Mouse (Mus musculus): ENCODE measurements around the gene Mtmr10. TPM values are rescaled to one million over a fixed set of nuclear protein-coding genes. Genes with fewer than 3 reads are reported as not detected.
A peak's percentile ranks its signal among the peaks of the same experiment; 100 is the strongest.

The Mtmr10 gene
- polyA plus RNA-seq, 1 experiment from 2014 or later = 14.3 TPM

- ATAC-seq (ENCODE audit: low read depth) = no peak
- H3K9me3 ChIP-seq (ENCODE audit: control insufficient read depth, low read length) = no peaks in the 10 kb centered on the region
- H3K9ac ChIP-seq (ENCODE audit: low read depth, low read length) = no peak overlapping the region
- no peaks in the 10 kb centered on the region for H3K27me3 ChIP-seq (replicated peaks; ENCODE audit: control insufficient read depth, insufficient read depth, low read length)
- no peak for DNase-seq (ENCODE audit: low spot score)
- 84% methylated on average over 1 of the region's 1 CpGs for WGBS
- no peaks in the 10 kb centered on the region; the same call in 1 of the 2 replicates for H3K4me1 ChIP-seq (ENCODE audit: control insufficient read depth, insufficient read depth, low read length)
- H3K36me3 ChIP-seq (ENCODE audit: control insufficient read depth, insufficient read depth, low read length) = no peaks in the 10 kb centered on the region
- no peak overlapping the region for H3K27ac ChIP-seq (replicated peaks; ENCODE audit: low read depth, low read length)
- no peak overlapping the region for H3K4me3 ChIP-seq (ENCODE audit: low read depth, low read length)
- no peak overlapping the region for H3K4me2 ChIP-seq (ENCODE audit: low read depth, low read length)
Measured at GRCm38 (mm10) chr7:64248352-64248751, 39.1 kb upstream of the Mtmr10 start.

- Histone ChIP-seq H3K36me3 (ENCODE audit: control insufficient read depth, insufficient read depth, low read length) (no peaks in the 10 kb centered on the region), H3K27me3 (replicated peaks; ENCODE audit: control insufficient read depth, insufficient read depth, low read length) (no peaks in the 10 kb centered on the region), H3K9me3 (ENCODE audit: control insufficient read depth, low read length) (0 out of 2 replicates have a peak, but pooled peaks cover 5% of the 10 kb centered on the region), H3K27ac (replicated peaks; ENCODE audit: low read depth, low read length) (no peak overlapping the region), H3K4me2 (ENCODE audit: low read depth, low read length) (no peak overlapping the region), H3K9ac (ENCODE audit: low read depth, low read length) (no peak overlapping the region), H3K4me1 (ENCODE audit: control insufficient read depth, insufficient read depth, low read length) (no peaks in the 10 kb centered on the region; the same call in 1 of the 2 replicates), H3K4me3 (ENCODE audit: low read depth, low read length) (no peak overlapping the region)
- 20% methylated on average over 4 of the region's 4 CpGs for WGBS
- DNase-seq (ENCODE audit: low spot score) (peak; percentile 45), ATAC-seq (ENCODE audit: low read depth) (no peak)
Measured at GRCm38 (mm10) chr7:64249715-64250114, 37.7 kb upstream of the Mtmr10 start.

- no peaks in the 10 kb centered on the region; the same call in 1 of the 2 replicates for H3K4me1 ChIP-seq (ENCODE audit: control insufficient read depth, insufficient read depth, low read length)
- H3K27ac ChIP-seq (replicated peaks; ENCODE audit: low read depth, low read length) = no peak overlapping the region
- ATAC-seq (ENCODE audit: low read depth) (no peak), DNase-seq (ENCODE audit: low spot score) (no peak)
- H3K27me3 ChIP-seq (replicated peaks; ENCODE audit: control insufficient read depth, insufficient read depth, low read length) = no peaks in the 10 kb centered on the region
- H3K36me3 ChIP-seq (ENCODE audit: control insufficient read depth, insufficient read depth, low read length) = no peaks in the 10 kb centered on the region
- WGBS = 92% methylated on average over 7 of the region's 7 CpGs
- no peak overlapping the region for H3K9ac ChIP-seq (ENCODE audit: low read depth, low read length)
- H3K4me3 ChIP-seq (ENCODE audit: low read depth, low read length) = no peak overlapping the region
- H3K9me3 ChIP-seq (ENCODE audit: control insufficient read depth, low read length) = 0 out of 2 replicates have a peak, but pooled peaks cover 5% of the 10 kb centered on the region
- H3K4me2 ChIP-seq (ENCODE audit: low read depth, low read length) = no peak overlapping the region
Measured at GRCm38 (mm10) chr7:64250417-64250816, 37.0 kb upstream of the Mtmr10 start.

- ATAC-seq (ENCODE audit: low read depth) = no peak
- H3K27ac ChIP-seq (replicated peaks; ENCODE audit: low read depth, low read length) = no peak overlapping the region
- 89% methylated on average over 3 of the region's 3 CpGs for WGBS
Measured at GRCm38 (mm10) chr7:64253736-64254135, 33.7 kb upstream of the Mtmr10 start.

GRCm38 (mm10) chr7:64265502-64266279, 21.8 kb upstream of the Mtmr10 start:
- Histone ChIP-seq H3K9ac (ENCODE audit: low read depth, low read length) (no peak overlapping the region), H3K9me3 (ENCODE audit: control insufficient read depth, low read length) (peaks cover 14% of the 10 kb centered on the region), H3K4me3 (ENCODE audit: low read depth, low read length) (no peak overlapping the region), H3K4me1 (ENCODE audit: control insufficient read depth, insufficient read depth, low read length) (peaks cover 3% of the 10 kb centered on the region; the same call in 1 of the 2 replicates), H3K27ac (replicated peaks; ENCODE audit: low read depth, low read length) (peak overlapping the region; percentile 63; the same call in 1 of the 2 replicates), H3K27me3 (replicated peaks; ENCODE audit: control insufficient read depth, insufficient read depth, low read length) (peaks cover 10% of the 10 kb centered on the region; the same call in 1 of the 2 replicates), H3K36me3 (ENCODE audit: control insufficient read depth, insufficient read depth, low read length) (no peaks in the 10 kb centered on the region), H3K4me2 (ENCODE audit: low read depth, low read length) (no peak overlapping the region)
- peak; percentile 69 for DNase-seq (ENCODE audit: low spot score)
- WGBS = 77% methylated on average over 13 of the region's 13 CpGs
- peak; percentile 76; the same call in 1 of the 2 replicates for ATAC-seq (ENCODE audit: low read depth)

More at GRCm38 (mm10) chr7:64253736-64254135, 33.7 kb upstream of the Mtmr10 start:
- DNase-seq (ENCODE audit: low spot score) = no peak
- Histone ChIP-seq H3K4me1 (ENCODE audit: control insufficient read depth, insufficient read depth, low read length) (no peaks in the 10 kb centered on the region; the same call in 1 of the 2 replicates), H3K9me3 (ENCODE audit: control insufficient read depth, low read length) (0 out of 2 replicates have a peak, but pooled peaks cover 5% of the 10 kb centered on the region), H3K9ac (ENCODE audit: low read depth, low read length) (no peak overlapping the region), H3K4me3 (ENCODE audit: low read depth, low read length) (no peak overlapping the region), H3K27me3 (replicated peaks; ENCODE audit: control insufficient read depth, insufficient read depth, low read length) (no peaks in the 10 kb centered on the region), H3K4me2 (ENCODE audit: low read depth, low read length) (no peak overlapping the region), H3K36me3 (ENCODE audit: control insufficient read depth, insufficient read depth, low read length) (no peaks in the 10 kb centered on the region)

- no peak overlapping the region for H3K4me3 ChIP-seq (ENCODE audit: low read depth, low read length)
- no peak overlapping the region for H3K9ac ChIP-seq (ENCODE audit: low read depth, low read length)
- H3K4me1 ChIP-seq (ENCODE audit: control insufficient read depth, insufficient read depth, low read length) = peaks cover 3% of the 10 kb centered on the region; the same call in 1 of the 2 replicates
- ATAC-seq (ENCODE audit: low read depth) = peak; percentile 85
- H3K4me2 ChIP-seq (ENCODE audit: low read depth, low read length) = no peak overlapping the region
- 89% methylated on average over 4 of the region's 4 CpGs for WGBS
- H3K9me3 ChIP-seq (ENCODE audit: control insufficient read depth, low read length) = peaks cover 6% of the 10 kb centered on the region; the same call in 1 of the 2 replicates
- peak; percentile 63 for DNase-seq (ENCODE audit: low spot score)
- H3K27ac ChIP-seq (replicated peaks; ENCODE audit: low read depth, low read length) = no peak overlapping the region
- peaks cover 10% of the 10 kb centered on the region; the same call in 1 of the 2 replicates for H3K27me3 ChIP-seq (replicated peaks; ENCODE audit: control insufficient read depth, insufficient read depth, low read length)
- H3K36me3 ChIP-seq (ENCODE audit: control insufficient read depth, insufficient read depth, low read length) = no peaks in the 10 kb centered on the region
Measured at GRCm38 (mm10) chr7:64266587-64266986, 20.9 kb upstream of the Mtmr10 start.

GRCm38 (mm10) chr7:64271926-64272325, 15.5 kb upstream of the Mtmr10 start:
- no peaks in the 10 kb centered on the region for H3K4me1 ChIP-seq (ENCODE audit: control insufficient read depth, insufficient read depth, low read length)
- no peaks in the 10 kb centered on the region for H3K9me3 ChIP-seq (ENCODE audit: control insufficient read depth, low read length)
- no peak overlapping the region for H3K4me2 ChIP-seq (ENCODE audit: low read depth, low read length)
- no peak overlapping the region for H3K27ac ChIP-seq (replicated peaks; ENCODE audit: low read depth, low read length)
- peaks cover 10% of the 10 kb centered on the region; the same call in 1 of the 2 replicates for H3K27me3 ChIP-seq (replicated peaks; ENCODE audit: control insufficient read depth, insufficient read depth, low read length)
- no peak overlapping the region for H3K9ac ChIP-seq (ENCODE audit: low read depth, low read length)
- no peak overlapping the region for H3K4me3 ChIP-seq (ENCODE audit: low read depth, low read length)
- ATAC-seq (ENCODE audit: low read depth) (no peak), DNase-seq (ENCODE audit: low spot score) (no peak)
- 43% methylated on average over 4 of the region's 4 CpGs for WGBS
- H3K36me3 ChIP-seq (ENCODE audit: control insufficient read depth, insufficient read depth, low read length) = no peaks in the 10 kb centered on the region

GRCm38 (mm10) chr7:64275518-64275917, 11.9 kb upstream of the Mtmr10 start:
- Histone ChIP-seq H3K36me3 (ENCODE audit: control insufficient read depth, insufficient read depth, low read length) (no peaks in the 10 kb centered on the region), H3K4me2 (ENCODE audit: low read depth, low read length) (no peak overlapping the region), H3K27ac (replicated peaks; ENCODE audit: low read depth, low read length) (no peak overlapping the region), H3K4me1 (ENCODE audit: control insufficient read depth, insufficient read depth, low read length) (no peaks in the 10 kb centered on the region), H3K9ac (ENCODE audit: low read depth, low read length) (no peak overlapping the region), H3K4me3 (ENCODE audit: low read depth, low read length) (no peak overlapping the region), H3K27me3 (replicated peaks; ENCODE audit: control insufficient read depth, insufficient read depth, low read length) (no peaks in the 10 kb centered on the region), H3K9me3 (ENCODE audit: control insufficient read depth, low read length) (no peaks in the 10 kb centered on the region)
- ATAC-seq (ENCODE audit: low read depth) (peak; percentile 64; the same call in 1 of the 2 replicates), DNase-seq (ENCODE audit: low spot score) (no peak)
- WGBS = 65% methylated on average over 4 of the region's 4 CpGs
